Mouse (Mus musculus) limb, embryonic 12.5 days (tissue): ENCODE measurements around the gene Morn1. TPM values are rescaled to one million over a fixed set of nuclear protein-coding genes. Genes with fewer than 3 reads are reported as not detected.

Source experiments
- ATAC-seq: fragments of 200-750 bp; cut with Nextera tagmentation; 2 replicates; pipeline ENCODE4 v1.8.0; 2017; ENCODE audit warnings: low read depth, moderate TSS enrichment; ENCODE audit not compliant: insufficient number of reproducible peaks, insufficient read depth, low FRiP score, low TSS enrichment
- H3K27ac ChIP-seq: fragments of 300-500 bp; sonication (generic); 2 replicates; pipeline ENCODE4 v1.5.1; 2016; ENCODE audit warnings: mild to moderate bottlenecking, moderate library complexity
- H3K27me3 ChIP-seq: fragments of 300-500 bp; sonication (generic); 2 replicates; pipeline ENCODE4 v1.6.1; 2016; ENCODE audit warnings: mild to moderate bottlenecking, moderate library complexity
- H3K36me3 ChIP-seq: fragments of 300-500 bp; sonication (generic); 2 replicates; pipeline ENCODE4 v1.6.1; 2016; ENCODE audit warnings: mild to moderate bottlenecking, moderate library complexity
- H3K4me1 ChIP-seq: fragments of 300-500 bp; sonication (generic); replicated peaks from 2 replicates; pipeline ENCODE4 v1.6.1; 2016
- H3K4me2 ChIP-seq: fragments of 300-500 bp; sonication (generic); 2 replicates; pipeline ENCODE4 v1.6.1; 2016; ENCODE audit warnings: mild to moderate bottlenecking, moderate library complexity
- H3K4me3 ChIP-seq: fragments of 300-500 bp; sonication (generic); replicated peaks from 2 replicates; pipeline ENCODE4 v1.5.1; 2016; ENCODE audit warnings: mild to moderate bottlenecking
- H3K9ac ChIP-seq: fragments of 300-500 bp; sonication (generic); replicated peaks from 2 replicates; pipeline ENCODE4 v1.6.1; 2016; ENCODE audit warnings: mild to moderate bottlenecking, moderate library complexity
- H3K9me3 ChIP-seq: fragments of 300-500 bp; sonication (generic); 2 replicates; pipeline ENCODE4 v1.6.1; 2016; ENCODE audit warnings: mild to moderate bottlenecking, moderate library complexity
- WGBS: fragments of 180-500 bp; shearing (Covaris S2); methylation state at CpG from one replicate; pipeline ENCODE4 v1.1.7; 2016; 5-methylcytosine and 5-hydroxymethylcytosine counted together
- polyA plus RNA-seq: library from polyadenylated mRNA; unstranded; fragments of >200 nt; fragmentation: Nextera tagmentation; extraction: Ambion mirVana; gene quantifications from 2 replicates; pipeline ENCODE4 v1.2.1, GENCODE M21; 2016

Morn1 gene
- polyA plus RNA-seq = 5.2 and 6.9 TPM in 2 replicates

DNA sequence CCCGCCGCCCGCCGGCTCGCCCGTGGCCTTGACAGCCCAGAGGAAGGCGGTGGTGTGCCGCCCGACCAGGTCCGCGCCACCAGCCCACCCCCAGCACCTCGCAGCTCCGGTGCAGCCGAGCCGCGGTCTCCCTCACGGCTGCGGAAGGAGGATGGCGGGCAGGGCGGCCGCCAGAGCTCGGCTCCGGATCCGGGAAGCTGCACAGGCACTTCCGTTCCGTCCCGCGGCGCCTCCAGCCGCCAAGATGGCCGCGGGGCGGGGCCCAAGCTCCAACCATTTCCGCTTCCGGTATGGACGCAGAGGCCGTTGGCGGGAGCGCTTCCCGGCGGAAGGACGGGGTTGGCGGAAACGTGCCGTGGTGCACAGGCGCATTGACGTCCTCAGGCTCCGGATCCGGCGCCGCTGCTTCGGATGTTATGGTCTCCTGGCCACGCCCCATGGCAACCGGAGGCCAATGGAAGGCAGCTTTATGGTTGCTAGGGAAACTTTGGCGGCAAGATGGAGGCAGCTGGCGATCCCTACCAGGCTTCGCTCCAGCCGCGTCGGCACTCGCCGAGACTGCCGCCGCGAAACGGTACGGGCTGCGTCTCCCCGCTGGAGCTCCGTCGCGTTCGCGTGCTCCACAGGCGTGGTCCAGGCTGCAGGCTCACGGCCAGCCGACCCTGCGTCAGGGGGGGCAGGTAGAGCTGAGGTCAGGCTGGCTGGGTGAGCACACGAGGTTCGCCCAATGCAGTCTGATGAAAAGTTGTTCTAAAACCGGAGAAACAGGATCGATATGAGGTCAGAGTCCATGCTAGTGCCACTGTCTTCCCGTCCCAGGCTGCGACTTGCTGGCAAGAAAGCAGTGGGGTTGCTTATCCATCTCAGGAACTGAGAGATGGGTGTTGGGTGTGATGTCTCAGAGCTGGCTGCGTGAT is at the start of gene Morn1, which contains the start of gene Rer1:
TSS of gene Morn1 (plus strand) at position 470 of the 917 bp plus-strand sequence.
TSS of gene Rer1 (minus strand) at position 275 of the 917 bp plus-strand sequence.
- peak within 1 kb of the TSS; percentile 96 for H3K4me3 ChIP-seq
- H3K9ac ChIP-seq = peak within 1 kb of the TSS; percentile 94
- peaks cover 49% of the 10 kb centered on the region for H3K36me3 ChIP-seq
- H3K4me2 ChIP-seq = peak within 1 kb of the TSS; percentile 91
- peaks cover 27% of the 10 kb centered on the region for H3K4me1 ChIP-seq
- H3K27ac ChIP-seq = peak within 1 kb of the TSS; percentile 92
- H3K9me3 ChIP-seq = no peaks in the 10 kb centered on the region
- ATAC-seq = peak; percentile 94
- no peaks in the 10 kb centered on the region for H3K27me3 ChIP-seq
- under 1% methylated on average over 85 of the region's 85 CpGs for WGBS

DNA sequence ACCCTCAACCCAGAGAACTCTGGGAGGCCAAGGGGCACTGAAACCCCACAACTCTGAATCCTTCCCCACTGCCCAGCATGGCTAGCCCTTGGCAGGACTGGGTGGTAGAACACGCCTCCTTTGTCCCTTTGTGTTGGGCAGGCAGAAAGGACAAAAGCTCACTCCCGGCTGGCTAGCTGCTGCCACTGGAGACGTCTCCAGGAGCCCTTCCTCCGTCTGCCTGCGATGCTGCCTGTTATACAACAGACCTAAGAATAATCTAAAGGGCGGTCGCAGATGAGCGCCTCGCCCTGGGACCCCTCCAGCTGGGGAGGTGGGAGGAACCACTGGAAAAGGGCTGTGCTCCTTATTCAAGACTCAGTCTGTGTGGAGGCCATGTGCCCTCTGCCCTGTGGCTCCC is 46.2 kb upstream of the Morn1 start:
- no peak for ATAC-seq
- no peak overlapping the region for H3K4me2 ChIP-seq
- H3K4me3 ChIP-seq = no peak overlapping the region
- no peaks in the 10 kb centered on the region for H3K36me3 ChIP-seq
- H3K9me3 ChIP-seq = no peaks in the 10 kb centered on the region
- peaks cover 92% of the 10 kb centered on the region for H3K27me3 ChIP-seq
- H3K27ac ChIP-seq = no peak overlapping the region
- WGBS = 55% methylated on average over 9 of the region's 9 CpGs
- peaks cover 8% of the 10 kb centered on the region for H3K4me1 ChIP-seq
- H3K9ac ChIP-seq = no peak overlapping the region

- H3K9ac ChIP-seq = no peak overlapping the region
- no peaks in the 10 kb centered on the region for H3K36me3 ChIP-seq
Observed at GRCm38 (mm10) chr4:155040696-155041095, 45.7 kb upstream of the Morn1 start.

DNA sequence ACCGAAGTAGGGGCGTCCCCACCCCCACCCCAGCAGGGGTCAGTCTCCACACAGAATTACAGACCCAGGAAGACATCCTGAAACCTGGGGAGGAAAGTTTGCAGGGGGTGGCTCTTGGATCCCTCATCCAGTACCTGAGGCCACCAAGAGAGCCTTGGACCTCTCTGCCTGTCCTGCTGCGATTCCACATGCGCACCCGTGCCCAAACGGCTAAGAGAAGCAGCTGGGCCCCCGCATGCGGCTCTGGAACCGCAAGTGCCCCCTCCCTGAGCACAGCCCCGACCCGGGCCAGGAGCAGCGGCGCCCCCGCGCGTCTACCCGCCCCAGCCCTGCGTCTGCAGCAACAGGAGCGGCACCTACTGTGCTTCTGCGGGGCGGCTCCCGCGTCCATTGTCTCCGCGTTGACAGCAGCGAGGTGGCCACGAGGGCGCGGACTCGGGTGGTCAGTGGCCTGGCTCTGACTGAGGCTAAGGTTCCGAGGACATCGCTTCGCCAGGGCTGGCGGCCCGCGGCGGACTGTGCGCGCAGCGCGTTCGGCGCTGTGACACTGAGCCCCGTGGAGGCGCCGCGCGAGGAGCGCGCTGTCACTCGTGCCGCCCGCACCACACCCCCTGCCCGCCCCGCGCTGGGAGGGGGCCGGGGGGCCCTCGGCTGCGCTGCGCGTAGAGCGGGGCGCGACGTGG is 43.6 kb upstream of the Morn1 start:
- Histone ChIP-seq H3K9me3 (no peaks in the 10 kb centered on the region), H3K4me3 (peak overlapping the region; percentile 44), H3K27ac (no peak overlapping the region), H3K27me3 (peaks cover 96% of the 10 kb centered on the region), H3K4me1 (peaks cover 8% of the 10 kb centered on the region), H3K9ac (peak overlapping the region; percentile 53), H3K36me3 (no peaks in the 10 kb centered on the region), H3K4me2 (peak overlapping the region; percentile 77)
- ATAC-seq = no peak
- 2% methylated on average over 64 of the region's 65 CpGs for WGBS

More at GRCm38 (mm10) chr4:155040696-155041095, 45.7 kb upstream of the Morn1 start:
- Histone ChIP-seq H3K27ac (no peak overlapping the region), H3K4me3 (no peak overlapping the region), H3K9me3 (no peaks in the 10 kb centered on the region), H3K4me1 (peaks cover 8% of the 10 kb centered on the region), H3K4me2 (no peak overlapping the region), H3K27me3 (peaks cover 94% of the 10 kb centered on the region)
- ATAC-seq = no peak
- 69% methylated on average over 6 of the region's 6 CpGs for WGBS

DNA sequence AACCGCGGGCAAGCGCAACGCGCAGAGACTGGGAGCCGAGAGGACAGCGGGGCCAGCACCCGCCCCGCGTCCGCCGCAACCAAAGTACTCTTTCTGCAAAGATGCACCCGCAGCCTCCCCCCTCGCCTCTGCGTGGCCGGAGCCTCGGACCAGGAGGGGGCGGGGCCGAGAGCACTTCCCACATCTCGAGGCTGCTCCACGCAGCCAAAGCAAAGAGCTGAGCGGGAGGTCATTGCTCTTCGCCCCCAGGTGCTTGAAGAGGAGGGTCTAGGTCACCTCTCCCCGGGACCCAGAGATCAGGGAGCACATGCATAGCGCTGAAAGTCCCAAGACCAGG is 43.1 kb upstream of the Morn1 start:
- Histone ChIP-seq H3K4me2 (peak overlapping the region; percentile 77), H3K36me3 (no peaks in the 10 kb centered on the region), H3K4me1 (peaks cover 8% of the 10 kb centered on the region), H3K4me3 (peak overlapping the region; percentile 44), H3K27me3 (peaks cover 96% of the 10 kb centered on the region), H3K9ac (peak overlapping the region; percentile 53), H3K9me3 (no peaks in the 10 kb centered on the region), H3K27ac (no peak overlapping the region)
- WGBS = under 1% methylated on average over 25 of the region's 25 CpGs
- ATAC-seq = no peak

DNA sequence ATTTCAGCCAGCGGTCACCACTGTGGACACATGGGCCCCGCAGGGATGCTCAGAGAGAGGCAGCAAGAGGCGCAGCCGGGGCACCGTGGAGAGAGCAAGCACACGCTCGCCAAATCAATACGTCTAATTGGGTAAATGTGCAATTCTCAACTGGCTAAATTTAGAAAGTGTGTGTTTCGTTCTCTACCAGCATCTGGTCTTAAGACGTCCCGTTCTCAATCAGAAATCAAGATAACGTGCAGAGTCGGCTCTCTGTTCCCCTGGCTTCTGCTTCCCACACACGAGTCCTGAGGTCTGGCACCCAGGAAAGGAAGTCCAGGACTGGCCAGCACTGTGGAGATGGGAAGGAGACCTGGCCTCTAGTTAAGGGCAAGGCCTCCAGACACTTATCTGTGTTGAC is 39.7 kb upstream of the Morn1 start:
- no peak overlapping the region for H3K9ac ChIP-seq
- no peak for ATAC-seq
- H3K27ac ChIP-seq = no peak overlapping the region
- peaks cover 73% of the 10 kb centered on the region for H3K27me3 ChIP-seq
- H3K9me3 ChIP-seq = no peaks in the 10 kb centered on the region
- peaks cover 8% of the 10 kb centered on the region for H3K4me1 ChIP-seq
- no peak overlapping the region for H3K4me3 ChIP-seq
- H3K4me2 ChIP-seq = no peak overlapping the region
- 83% methylated on average over 14 of the region's 14 CpGs for whole genome bisulfite sequencing
- H3K36me3 ChIP-seq = no peaks in the 10 kb centered on the region

- WGBS = 60% methylated on average over 7 of the region's 7 CpGs
- no peak overlapping the region for H3K4me2 ChIP-seq
- H3K36me3 ChIP-seq = no peaks in the 10 kb centered on the region
- no peak overlapping the region for H3K27ac ChIP-seq
- no peak overlapping the region for H3K4me3 ChIP-seq
- H3K27me3 ChIP-seq = peaks cover 52% of the 10 kb centered on the region
- ATAC-seq = no peak
- no peaks in the 10 kb centered on the region for H3K4me1 ChIP-seq
- no peaks in the 10 kb centered on the region for H3K9me3 ChIP-seq
- no peak overlapping the region for H3K9ac ChIP-seq
Observed at GRCm38 (mm10) chr4:155050116-155050515, 36.3 kb upstream of the Morn1 start.

- H3K4me2 ChIP-seq = peak within 1 kb of the TSS; percentile 0; the same call in 1 of the 2 replicates
- peak within 1 kb of the TSS; percentile 67 for H3K27ac ChIP-seq
- ATAC-seq = no peak
Observed at GRCm38 (mm10) chr4:155056724-155057123, 29.7 kb upstream of the Morn1 start, which contains the start of gene Plch2. Gene Plch2, minus strand, starts transcription at chr4:155056784.

DNA sequence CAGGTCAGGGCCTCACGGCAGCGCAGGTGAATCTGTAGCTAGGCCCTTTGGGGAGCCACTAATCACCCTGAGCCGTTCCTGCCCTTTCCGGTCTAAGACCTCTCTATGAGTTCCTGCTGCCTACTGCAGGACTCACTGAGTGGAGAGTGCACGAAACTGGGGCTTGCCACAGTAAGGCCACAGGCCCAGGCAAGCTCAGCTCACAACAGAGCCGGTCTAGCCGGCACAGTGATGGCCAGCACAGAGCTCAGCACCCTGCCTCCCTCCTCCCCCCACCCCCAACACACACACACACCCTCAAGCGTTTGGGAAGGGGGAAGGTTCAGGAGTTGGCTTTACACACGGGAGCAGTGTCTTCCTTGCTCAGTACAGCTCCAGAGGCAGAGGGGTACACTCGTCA is 28.1 kb upstream of the Morn1 start:
- Histone ChIP-seq H3K9me3 (no peaks in the 10 kb centered on the region), H3K4me1 (peaks cover 20% of the 10 kb centered on the region), H3K4me2 (no peak overlapping the region), H3K27me3 (peaks cover 31% of the 10 kb centered on the region), H3K36me3 (no peaks in the 10 kb centered on the region), H3K9ac (no peak overlapping the region), H3K4me3 (no peak overlapping the region), H3K27ac (no peak overlapping the region)
- no peak for ATAC-seq
- WGBS = 36% methylated on average over 10 of the region's 10 CpGs

More at GRCm38 (mm10) chr4:155056724-155057123, 29.7 kb upstream of the Morn1 start, which contains the start of gene Plch2:
- 64% methylated on average over 10 of the region's 10 CpGs for WGBS
- H3K4me3 ChIP-seq = no peak within 1 kb of the TSS
- peaks cover 20% of the 10 kb centered on the region for H3K4me1 ChIP-seq
- H3K9me3 ChIP-seq = no peaks in the 10 kb centered on the region
- peak within 1 kb of the TSS; percentile 18 for H3K9ac ChIP-seq
- H3K36me3 ChIP-seq = no peaks in the 10 kb centered on the region
- peaks cover 34% of the 10 kb centered on the region for H3K27me3 ChIP-seq

DNA sequence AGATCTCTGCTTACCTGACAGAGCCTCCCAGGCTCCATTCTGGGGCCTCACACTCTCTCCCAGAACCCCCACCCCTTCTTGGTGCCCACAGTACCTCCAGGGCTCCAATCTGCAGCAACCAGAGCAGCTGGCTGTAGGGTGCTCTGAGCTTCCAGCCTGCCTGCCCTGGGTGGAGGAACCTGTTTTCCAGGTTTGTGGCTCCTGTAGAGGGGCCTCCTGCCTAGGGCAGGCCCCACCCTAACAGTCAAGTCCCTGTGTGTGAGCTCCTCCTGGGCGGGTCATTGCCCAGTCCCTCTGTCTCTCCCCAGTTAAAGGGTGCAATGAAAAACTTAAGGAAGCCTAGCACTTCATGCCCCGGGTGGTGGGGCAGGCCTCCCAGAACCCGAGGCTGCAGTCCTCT is 22.5 kb upstream of the Morn1 start:
- 0 out of 2 replicates have a peak overlapping the region, but pooled peaks have one; percentile 23 for H3K27ac ChIP-seq
- H3K9ac ChIP-seq = 0 out of 2 replicates have a peak overlapping the region, but pooled peaks have one; percentile 8

DNA sequence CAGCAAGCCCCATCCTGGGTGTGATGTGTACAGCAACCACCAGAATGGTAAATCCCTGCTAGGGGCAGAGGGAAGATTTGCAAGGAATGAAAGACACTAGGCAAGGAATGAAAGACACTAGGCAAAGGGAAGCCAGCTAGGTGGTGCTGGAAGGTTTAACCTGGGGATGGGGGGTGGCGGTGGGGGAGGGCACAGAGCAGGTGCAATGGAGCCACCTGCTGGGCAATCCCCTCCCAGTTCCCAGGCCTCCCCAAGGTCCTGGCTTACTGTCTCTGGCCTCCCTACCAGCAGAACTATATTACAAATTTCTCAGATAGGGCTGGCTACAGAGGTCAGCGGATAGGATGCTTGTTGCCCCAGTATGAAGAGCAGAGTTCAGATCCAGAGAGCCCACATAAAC is 21.9 kb upstream of the Morn1 start:
- no peak for ATAC-seq
- no peak overlapping the region for H3K4me2 ChIP-seq
- 58% methylated on average over 2 of the region's 2 CpGs for WGBS
- H3K36me3 ChIP-seq = peaks cover 15% of the 10 kb centered on the region
- no peak overlapping the region for H3K27ac ChIP-seq
- H3K9ac ChIP-seq = no peak overlapping the region
- H3K27me3 ChIP-seq = no peaks in the 10 kb centered on the region
- peaks cover 20% of the 10 kb centered on the region for H3K4me1 ChIP-seq
- no peak overlapping the region for H3K4me3 ChIP-seq
- H3K9me3 ChIP-seq = no peaks in the 10 kb centered on the region

More for the DNA sequence above, 22.5 kb upstream of the Morn1 start:
- Histone ChIP-seq H3K27me3 (no peaks in the 10 kb centered on the region), H3K4me1 (peaks cover 20% of the 10 kb centered on the region), H3K4me3 (no peak overlapping the region), H3K4me2 (no peak overlapping the region), H3K36me3 (peaks cover 9% of the 10 kb centered on the region), H3K9me3 (no peaks in the 10 kb centered on the region)
- 23% methylated on average over 3 of the region's 3 CpGs for WGBS
- no peak for ATAC-seq
